Mouse (Mus musculus): ENCODE results near the gene Atp6v1c2.
A peak's percentile ranks its signal among the peaks of the same experiment; 100 is the strongest.

Gene Atp6v1c2

DNA sequence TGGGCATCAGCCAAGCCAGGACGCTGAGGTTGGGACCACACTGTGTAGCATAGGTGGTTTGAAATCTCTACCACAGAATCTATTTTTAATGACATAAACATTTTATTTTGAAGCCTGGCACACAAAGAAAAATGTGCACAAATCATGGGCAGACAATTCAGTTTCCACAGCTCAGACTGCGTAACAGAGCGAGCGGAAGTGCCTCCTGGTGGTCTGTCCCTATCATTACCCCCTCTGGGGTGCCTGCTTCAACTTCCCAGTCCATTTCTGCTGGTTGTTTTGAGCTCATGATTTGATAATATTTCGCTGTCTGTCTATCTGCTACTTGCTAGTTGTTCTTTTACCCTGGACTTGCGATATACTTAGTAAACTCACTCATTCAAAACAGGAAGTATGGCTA is 73.6 kb downstream of the Atp6v1c2 start:
- DNase-seq, result no peak

DNA sequence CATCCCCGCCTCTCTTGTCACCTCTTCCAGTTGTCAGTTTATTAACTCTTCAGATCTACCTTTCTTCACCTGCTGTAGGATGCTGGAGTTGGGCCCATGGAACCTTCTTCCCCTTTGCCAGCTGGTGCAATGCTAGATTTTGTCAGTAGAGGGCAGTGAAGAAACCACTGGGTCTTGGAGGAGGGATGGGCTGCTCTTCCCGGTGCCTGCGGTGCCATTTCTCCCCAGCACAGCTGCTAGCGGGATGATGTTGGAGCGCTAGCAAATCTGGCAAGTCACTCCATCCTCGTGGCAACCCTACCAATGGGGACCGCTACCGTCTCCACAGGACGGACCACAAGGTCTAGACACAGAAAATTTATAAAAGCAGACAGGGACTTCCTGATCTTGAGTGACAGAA is 76.1 kb downstream of the Atp6v1c2 start:
- DNase-seq, result peak; percentile 69

DNA sequence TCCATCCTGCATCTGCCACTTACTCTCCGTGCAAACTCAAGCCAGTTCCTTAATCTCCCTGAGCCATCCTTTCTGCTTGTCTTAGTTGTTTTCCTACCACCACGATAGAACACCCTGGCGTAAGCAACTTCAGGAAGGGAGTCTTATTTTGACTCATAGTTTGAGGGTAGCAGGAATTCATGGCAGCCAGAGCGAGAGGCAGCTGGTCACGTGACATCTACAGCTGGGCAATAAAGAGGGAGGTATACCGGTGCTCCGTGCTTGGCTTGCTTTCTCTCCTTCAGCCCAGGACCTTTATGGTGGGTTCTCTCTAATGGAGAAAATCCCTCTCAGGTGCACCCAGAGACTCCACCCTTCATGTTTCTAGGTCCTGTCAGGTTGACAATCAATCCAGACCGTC is 78.2 kb downstream of the Atp6v1c2 start:
- DNase-seq, result no peak

DNA sequence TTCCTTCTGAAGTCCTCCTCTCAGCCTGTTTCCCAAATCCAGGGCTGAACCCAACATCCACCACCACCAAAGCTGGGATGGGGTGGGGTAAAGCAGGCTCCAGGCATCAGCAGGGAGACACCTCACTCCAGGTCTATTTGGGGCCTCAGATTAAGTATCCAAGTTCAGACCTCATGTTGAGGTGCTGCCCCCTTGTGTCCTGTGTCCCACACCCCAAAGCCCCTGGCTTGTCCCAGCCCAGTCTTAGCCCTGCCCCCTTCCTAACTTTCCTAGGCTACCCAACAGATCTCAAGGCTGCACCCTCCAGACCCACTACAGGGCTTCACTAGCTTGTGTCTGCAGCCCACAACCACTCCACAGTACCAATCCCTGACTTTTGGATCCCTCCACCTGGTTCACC is 87.1 kb downstream of the Atp6v1c2 start:
- no peak for DNase-seq

DNA sequence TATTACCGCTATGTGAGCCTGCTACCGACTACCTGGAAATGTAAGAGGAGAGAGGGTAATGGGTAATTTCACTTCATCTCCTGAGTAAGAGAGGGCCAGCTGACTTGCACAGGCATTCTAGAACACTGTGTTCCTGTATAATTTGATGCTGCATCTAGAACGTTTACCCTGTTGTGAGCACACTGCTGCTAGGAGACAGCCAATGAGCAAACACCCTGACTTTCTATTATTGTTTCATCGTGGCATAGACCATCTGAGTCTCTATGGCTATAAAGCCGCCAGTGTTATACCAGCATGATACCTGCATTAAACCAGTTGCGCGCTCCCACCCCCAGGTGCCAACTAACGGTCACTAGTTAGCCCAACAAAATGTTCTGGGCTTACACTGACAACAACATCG is 87.5 kb downstream of the Atp6v1c2 start:
- peak; percentile 80 for DNase-seq

DNA sequence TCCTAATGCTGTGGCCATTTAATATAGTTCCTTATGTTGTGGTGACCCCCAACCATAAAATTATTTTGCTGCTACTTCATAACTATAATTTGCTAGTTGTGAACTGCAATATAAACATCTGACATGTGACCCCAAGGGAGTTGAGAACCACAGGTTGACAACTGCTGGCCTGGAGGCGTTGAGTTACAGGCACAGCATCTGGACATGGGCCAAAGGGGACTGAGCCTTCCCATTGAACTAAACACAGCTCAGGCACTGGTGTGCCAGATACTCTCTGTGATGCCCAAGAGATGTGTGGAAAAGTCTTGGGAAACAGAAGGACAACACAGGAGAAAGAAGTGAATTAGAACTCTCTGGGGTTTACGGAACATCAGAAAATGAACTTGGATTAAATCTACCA is 88.1 kb downstream of the Atp6v1c2 start:
- DNase-seq, result no peak

DNA sequence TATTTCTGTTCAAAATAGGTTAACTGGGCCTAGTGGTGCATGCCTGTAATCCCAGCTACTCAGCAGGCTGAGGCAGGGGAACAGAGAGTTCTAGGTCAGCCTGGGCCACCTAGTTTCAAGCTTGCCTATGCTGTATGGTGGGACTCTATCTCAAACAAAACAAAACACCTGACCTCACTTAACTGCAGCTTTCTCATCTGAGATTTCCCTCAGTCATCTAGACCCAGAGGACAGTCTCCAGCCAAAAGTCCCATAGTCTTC is 89.8 kb downstream of the Atp6v1c2 start:
- no peak for DNase-seq

DNA sequence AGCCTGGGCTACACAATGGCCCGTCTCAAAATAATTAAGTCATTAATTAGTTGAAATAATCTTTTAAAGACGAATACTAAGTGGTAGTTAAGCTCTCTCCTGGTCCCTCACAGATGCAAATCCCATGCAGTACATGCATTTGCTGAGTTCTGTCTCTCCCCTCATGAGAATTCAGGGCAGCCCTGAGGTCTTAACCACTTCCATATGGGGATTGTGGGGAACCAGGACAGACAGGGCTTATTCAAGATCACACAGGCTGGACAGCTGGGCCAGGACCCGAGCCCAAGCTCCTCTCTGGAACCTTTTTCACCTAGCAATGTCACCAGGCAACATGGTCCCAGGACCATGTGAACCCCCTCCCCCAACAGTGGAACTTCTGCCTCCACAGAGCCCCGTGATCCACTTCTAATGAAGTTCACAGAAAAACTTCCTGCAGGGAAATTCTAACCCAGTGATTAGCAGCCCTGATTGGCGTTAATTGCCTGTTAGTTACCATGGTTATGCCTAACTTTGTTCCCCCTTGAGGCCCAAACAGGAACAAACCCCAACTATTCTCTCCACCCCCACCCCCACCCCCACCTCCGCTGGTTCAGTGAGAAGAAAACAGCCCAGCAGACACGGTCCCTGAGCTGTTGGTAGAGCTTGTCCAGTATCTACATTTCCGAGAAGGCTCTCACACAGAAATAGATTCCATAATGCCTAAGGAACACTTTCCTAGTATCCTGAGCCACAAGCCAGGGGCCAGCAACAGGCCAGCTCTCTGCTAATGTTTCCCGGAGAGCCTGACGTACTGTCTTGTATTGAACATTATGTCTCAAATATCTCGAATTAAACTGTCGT is 90.4 kb downstream of the Atp6v1c2 start:
- no peak for DNase-seq

DNA sequence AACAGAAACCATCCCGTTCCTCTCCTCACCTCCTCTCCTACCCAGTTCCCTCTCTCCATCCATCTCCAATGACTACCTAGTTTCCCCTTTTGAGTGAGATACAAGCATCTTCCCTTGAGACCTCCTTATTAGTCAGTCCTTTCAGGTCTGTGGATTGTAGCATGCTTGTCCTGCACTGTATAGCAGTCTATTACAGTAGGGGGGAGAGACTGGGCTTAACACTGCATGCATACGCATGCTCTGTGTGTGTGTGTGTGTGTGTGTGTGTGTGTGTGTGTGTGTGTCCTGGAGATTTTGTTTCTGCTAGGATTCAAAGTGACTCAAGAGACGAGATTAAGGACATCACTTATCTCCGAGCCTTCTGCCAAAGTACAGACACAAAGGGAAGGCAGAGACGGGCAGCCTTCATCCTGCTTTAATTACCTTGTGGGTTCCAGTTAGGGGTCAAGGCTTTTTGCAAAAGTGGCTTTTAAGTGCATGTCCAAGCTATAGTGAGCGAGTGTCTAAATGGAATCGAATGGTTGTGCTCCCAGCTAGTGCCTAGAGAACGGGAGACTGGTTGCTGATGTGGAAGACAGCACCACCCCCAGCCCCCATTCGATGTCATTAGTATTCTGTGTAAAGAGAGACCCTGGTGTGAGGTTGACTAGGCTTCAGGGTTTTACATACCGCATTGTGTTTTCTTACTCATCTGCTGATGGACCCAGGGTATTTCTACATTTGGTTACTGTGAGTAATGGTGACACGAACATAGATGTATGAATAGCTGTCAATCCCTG is 93.4 kb downstream of the Atp6v1c2 start:
- DNase-seq, result no peak

Measured in layer of hippocampus, adult 9-11 months (tissue).